Mouse (Mus musculus): ENCODE data around the gene Psmd3. TPM values are rescaled to one million over a fixed set of nuclear protein-coding genes. Genes with fewer than 3 reads are reported as not detected.

The Psmd3 gene
- total and polyA plus RNA-seq, 3 experiments: 69.2 to 206 (median 76.1) TPM

DNA sequence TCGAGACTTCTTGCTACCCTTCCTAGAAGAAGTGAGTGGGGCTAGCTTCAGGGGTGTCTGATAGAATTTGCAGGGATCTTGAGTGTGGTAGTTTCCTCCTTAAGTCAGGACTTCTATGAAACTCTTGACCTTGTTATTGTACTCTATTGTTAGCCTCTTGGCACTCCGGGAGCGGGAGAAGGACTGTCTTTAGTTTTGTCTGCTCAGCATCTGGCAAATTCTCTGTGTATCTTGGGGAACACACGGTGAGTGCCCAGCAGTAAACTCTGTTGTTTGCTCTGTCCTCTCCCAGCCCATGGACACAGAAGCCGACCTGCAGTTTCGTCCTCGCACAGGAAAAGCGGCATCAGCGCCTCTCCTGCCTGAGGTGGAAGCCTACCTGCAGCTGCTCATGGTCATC lies 3.3 kb downstream of the Psmd3 start:
- ATAC-seq (ENCODE audit: extremely low read depth, insufficient number of reproducible peaks, low FRiP score, poor library complexity, severe bottlenecking) (no peak), DNase-seq (ENCODE audit: low spot score) (no peak)
- TF ChIP-seq CTCF (IDR thresholded peaks at IDR 0.05; ENCODE audit: low read depth, low read length): no peak
- TF ChIP-seq GATA1 (IDR thresholded peaks at IDR 0.05; ENCODE audit: borderline replicate concordance, low read length): no peak
- no peak for TF ChIP-seq TAL1 (conservative IDR thresholded peaks at IDR 0.05; ENCODE audit: low read depth, low read length)
- no peak for TF ChIP-seq POLR2AphosphoS5 (IDR thresholded peaks at IDR 0.05; ENCODE audit: insufficient replicate concordance, low read depth, low read length)
- TF ChIP-seq GATA2 (IDR thresholded peaks at IDR 0.05; ENCODE audit: borderline replicate concordance, low read depth, low read length): no peak
- Histone ChIP-seq H3K9me3 (replicated peaks) (no peaks in the 10 kb centered on the region), H3K27me3 (ENCODE audit: insufficient read depth, low read length) (no peaks in the 10 kb centered on the region), H3K4me3 (ENCODE audit: low read depth, low read length) (no peak overlapping the region), H3K4me1 (ENCODE audit: insufficient read depth, low read depth, low read length) (peaks cover 39% of the 10 kb centered on the region), H3K36me3 (replicated peaks) (peaks cover 63% of the 10 kb centered on the region)

DNA sequence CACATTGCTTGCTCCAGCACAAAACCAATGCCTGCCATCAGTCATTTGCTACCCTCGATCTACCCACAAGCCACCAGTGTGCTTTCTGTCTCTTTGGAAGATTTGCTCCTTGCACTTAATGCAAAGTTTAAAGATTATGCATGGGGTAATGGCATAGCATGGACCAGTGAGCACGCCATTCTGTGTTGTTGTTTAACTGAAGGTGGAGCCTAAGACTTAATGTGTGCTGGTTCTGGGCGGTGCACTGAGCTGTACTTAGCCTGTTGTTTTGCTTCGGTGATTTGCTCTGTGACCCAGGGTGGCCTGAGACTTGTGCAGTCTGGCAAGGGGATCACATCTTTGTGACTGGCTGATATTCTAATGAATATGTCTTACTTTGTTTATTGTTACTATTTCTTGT lies 4.6 kb downstream of the Psmd3 start:
- no peak overlapping the region for H3K4me3 ChIP-seq (ENCODE audit: low read depth, low read length)
- ATAC-seq (ENCODE audit: extremely low read depth, insufficient number of reproducible peaks, low FRiP score, poor library complexity, severe bottlenecking) (no peak), DNase-seq (ENCODE audit: low spot score) (no peak)
- H3K36me3 ChIP-seq (replicated peaks): peaks cover 76% of the 10 kb centered on the region
- H3K27me3 ChIP-seq (ENCODE audit: insufficient read depth, low read length): no peaks in the 10 kb centered on the region
- no peaks in the 10 kb centered on the region for H3K9me3 ChIP-seq (replicated peaks)
- TF ChIP-seq POLR2AphosphoS5 (IDR thresholded peaks at IDR 0.05; ENCODE audit: insufficient replicate concordance, low read depth, low read length) (no peak), TAL1 (conservative IDR thresholded peaks at IDR 0.05; ENCODE audit: low read depth, low read length) (no peak), GATA1 (IDR thresholded peaks at IDR 0.05; ENCODE audit: borderline replicate concordance, low read length) (no peak), CTCF (IDR thresholded peaks at IDR 0.05; ENCODE audit: low read depth, low read length) (no peak), GATA2 (IDR thresholded peaks at IDR 0.05; ENCODE audit: borderline replicate concordance, low read depth, low read length) (no peak)
- peaks cover 31% of the 10 kb centered on the region for H3K4me1 ChIP-seq (ENCODE audit: insufficient read depth, low read depth, low read length)

DNA sequence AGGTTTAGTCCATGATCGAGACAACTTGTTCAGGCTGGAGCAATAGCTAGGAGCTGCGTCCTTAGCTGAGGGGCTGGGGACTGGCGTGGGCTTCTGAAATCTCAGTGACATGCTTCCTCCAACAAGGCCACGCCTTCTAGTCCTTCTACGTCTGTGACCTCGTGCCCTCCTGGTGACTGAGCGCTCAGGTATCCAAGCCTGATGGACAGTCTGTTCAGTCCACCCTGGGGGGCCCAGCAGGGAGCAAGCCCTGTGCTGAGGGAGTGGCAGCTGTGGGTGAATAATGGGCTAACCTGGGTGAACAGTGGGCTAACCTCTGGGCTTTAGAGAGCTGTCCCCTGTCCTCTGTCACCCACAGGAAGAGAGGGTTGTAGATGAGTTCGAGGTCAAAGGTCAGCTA lies 5.7 kb downstream of the Psmd3 start:
- no peak for DNase-seq (ENCODE audit: low spot score)
- Histone ChIP-seq H3K9me3 (replicated peaks) (no peaks in the 10 kb centered on the region), H3K36me3 (replicated peaks) (peaks cover 86% of the 10 kb centered on the region), H3K4me3 (ENCODE audit: low read depth, low read length) (no peak overlapping the region), H3K27me3 (ENCODE audit: insufficient read depth, low read length) (no peaks in the 10 kb centered on the region), H3K4me1 (ENCODE audit: insufficient read depth, low read depth, low read length) (peaks cover 36% of the 10 kb centered on the region)
- TF ChIP-seq GATA1 (IDR thresholded peaks at IDR 0.05; ENCODE audit: borderline replicate concordance, low read length) (no peak), GATA2 (IDR thresholded peaks at IDR 0.05; ENCODE audit: borderline replicate concordance, low read depth, low read length) (no peak), CTCF (IDR thresholded peaks at IDR 0.05; ENCODE audit: low read depth, low read length) (no peak), TAL1 (conservative IDR thresholded peaks at IDR 0.05; ENCODE audit: low read depth, low read length) (no peak), POLR2AphosphoS5 (IDR thresholded peaks at IDR 0.05; ENCODE audit: insufficient replicate concordance, low read depth, low read length) (no peak)
- no peak for ATAC-seq (ENCODE audit: extremely low read depth, insufficient number of reproducible peaks, low FRiP score, poor library complexity, severe bottlenecking)

DNA sequence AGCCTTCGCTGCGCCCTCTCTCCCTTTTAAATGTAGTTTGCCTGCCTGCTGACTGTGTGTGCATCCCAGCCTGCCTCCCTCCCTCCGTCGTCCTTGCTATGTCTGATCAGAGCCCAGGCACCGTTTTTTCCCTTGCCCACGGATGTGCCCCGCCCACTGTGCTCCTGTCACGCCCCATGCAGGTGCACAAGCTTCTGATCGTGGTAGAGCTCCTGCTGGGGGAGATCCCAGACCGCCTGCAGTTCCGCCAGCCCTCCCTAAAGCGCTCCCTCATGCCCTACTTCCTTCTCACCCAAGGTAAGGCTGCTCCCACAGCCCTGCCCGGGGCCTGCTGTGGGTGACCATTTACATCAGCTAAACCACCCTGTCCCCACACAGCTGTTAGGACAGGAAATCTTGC lies 10.8 kb downstream of the Psmd3 start:
- peaks cover 20% of the 10 kb centered on the region for H3K4me1 ChIP-seq (ENCODE audit: insufficient read depth, low read depth, low read length)
- TF ChIP-seq TAL1 (conservative IDR thresholded peaks at IDR 0.05; ENCODE audit: low read depth, low read length) (no peak), CTCF (IDR thresholded peaks at IDR 0.05; ENCODE audit: low read depth, low read length) (no peak), GATA1 (IDR thresholded peaks at IDR 0.05; ENCODE audit: borderline replicate concordance, low read length) (no peak), POLR2AphosphoS5 (IDR thresholded peaks at IDR 0.05; ENCODE audit: insufficient replicate concordance, low read depth, low read length) (no peak), GATA2 (IDR thresholded peaks at IDR 0.05; ENCODE audit: borderline replicate concordance, low read depth, low read length) (no peak)
- H3K9me3 ChIP-seq (replicated peaks): no peaks in the 10 kb centered on the region
- H3K4me3 ChIP-seq (ENCODE audit: low read depth, low read length): no peak overlapping the region
- DNase-seq (ENCODE audit: low spot score) (no peak), ATAC-seq (ENCODE audit: extremely low read depth, insufficient number of reproducible peaks, low FRiP score, poor library complexity, severe bottlenecking) (no peak)
- H3K27me3 ChIP-seq (ENCODE audit: insufficient read depth, low read length): no peaks in the 10 kb centered on the region
- H3K36me3 ChIP-seq (replicated peaks): peaks cover 90% of the 10 kb centered on the region

DNA sequence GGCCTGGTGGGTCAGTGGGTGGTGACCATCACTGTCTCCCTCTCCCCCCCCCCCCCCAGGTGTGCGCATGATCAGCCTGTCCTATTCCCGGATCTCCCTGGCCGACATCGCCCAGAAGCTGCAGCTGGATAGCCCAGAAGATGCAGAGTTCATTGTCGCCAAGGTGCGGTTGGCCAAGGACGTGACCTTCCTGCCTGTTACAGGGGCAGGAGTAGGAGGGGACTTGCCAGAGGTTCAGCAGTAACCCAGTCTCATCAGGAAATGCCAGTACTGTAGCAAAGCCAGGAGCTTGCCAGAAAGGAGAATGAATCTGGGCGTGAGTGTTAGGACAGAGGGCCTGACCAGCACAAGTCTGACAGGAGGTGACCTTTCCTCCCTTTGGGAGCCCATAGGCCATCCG lies 11.4 kb downstream of the Psmd3 start:
- TF ChIP-seq CTCF (IDR thresholded peaks at IDR 0.05; ENCODE audit: low read depth, low read length): no peak
- no peak for TF ChIP-seq POLR2AphosphoS5 (IDR thresholded peaks at IDR 0.05; ENCODE audit: insufficient replicate concordance, low read depth, low read length)
- ATAC-seq (ENCODE audit: extremely low read depth, insufficient number of reproducible peaks, low FRiP score, poor library complexity, severe bottlenecking) (no peak), DNase-seq (ENCODE audit: low spot score) (no peak)
- Histone ChIP-seq H3K27me3 (ENCODE audit: insufficient read depth, low read length) (no peaks in the 10 kb centered on the region), H3K9me3 (replicated peaks) (no peaks in the 10 kb centered on the region), H3K4me1 (ENCODE audit: insufficient read depth, low read depth, low read length) (peaks cover 20% of the 10 kb centered on the region), H3K4me3 (ENCODE audit: low read depth, low read length) (no peak overlapping the region), H3K36me3 (replicated peaks) (peaks cover 86% of the 10 kb centered on the region)

DNA sequence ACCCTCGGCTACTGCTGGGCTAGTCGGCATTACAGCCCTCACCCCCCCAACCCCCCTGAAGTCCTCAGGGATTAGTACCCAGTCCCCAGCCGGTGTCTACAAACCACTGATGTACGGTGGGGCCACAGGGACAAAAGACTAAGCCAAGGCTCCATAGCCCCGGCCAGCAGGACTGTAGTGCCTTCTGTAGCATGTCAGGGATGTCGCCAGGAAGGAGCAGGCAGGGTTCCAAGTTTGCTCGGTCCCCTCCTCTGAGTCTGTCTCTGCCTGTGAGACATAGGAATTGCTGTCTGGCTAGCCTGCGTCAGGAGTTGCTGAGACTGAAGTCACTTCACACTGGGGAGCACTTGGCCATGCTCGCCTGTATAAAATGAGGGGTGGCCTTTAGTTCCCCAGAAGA lies 11.9 kb downstream of the Psmd3 start:
- Histone ChIP-seq H3K4me1 (ENCODE audit: insufficient read depth, low read depth, low read length) (peaks cover 20% of the 10 kb centered on the region), H3K27me3 (ENCODE audit: insufficient read depth, low read length) (no peaks in the 10 kb centered on the region; the same call in 1 of the 2 replicates), H3K4me3 (ENCODE audit: low read depth, low read length) (no peak overlapping the region), H3K36me3 (replicated peaks) (peaks cover 82% of the 10 kb centered on the region), H3K9me3 (replicated peaks) (no peaks in the 10 kb centered on the region)
- no peak for DNase-seq (ENCODE audit: low spot score)
- no peak for ATAC-seq (ENCODE audit: extremely low read depth, insufficient number of reproducible peaks, low FRiP score, poor library complexity, severe bottlenecking)
- TF ChIP-seq CTCF (IDR thresholded peaks at IDR 0.05; ENCODE audit: low read depth, low read length) (no peak), GATA1 (IDR thresholded peaks at IDR 0.05; ENCODE audit: borderline replicate concordance, low read length) (no peak), GATA2 (IDR thresholded peaks at IDR 0.05; ENCODE audit: borderline replicate concordance, low read depth, low read length) (no peak), TAL1 (conservative IDR thresholded peaks at IDR 0.05; ENCODE audit: low read depth, low read length) (no peak), POLR2AphosphoS5 (IDR thresholded peaks at IDR 0.05; ENCODE audit: insufficient replicate concordance, low read depth, low read length) (no peak)

DNA sequence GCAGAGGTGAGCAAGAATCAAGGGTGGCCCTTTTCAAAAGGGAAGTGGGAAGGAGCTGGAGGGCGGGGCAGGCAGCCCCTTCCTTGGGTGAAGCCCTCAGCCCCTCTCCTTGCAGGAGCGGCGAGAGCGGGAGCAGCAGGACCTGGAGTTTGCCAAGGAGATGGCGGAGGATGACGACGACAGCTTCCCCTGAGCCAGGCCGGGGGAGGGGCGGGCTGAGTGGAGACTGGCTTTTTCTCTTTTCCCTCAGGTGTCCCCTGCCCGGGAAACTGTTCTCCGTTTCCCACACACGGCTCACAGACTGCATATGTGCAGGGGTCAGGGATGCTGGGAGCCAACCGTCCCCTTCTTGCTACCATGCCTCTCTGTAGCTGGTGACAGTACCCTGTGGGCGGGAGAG lies 13.1 kb downstream of the Psmd3 start:
- Histone ChIP-seq H3K9me3 (replicated peaks) (no peaks in the 10 kb centered on the region), H3K4me1 (ENCODE audit: insufficient read depth, low read depth, low read length) (peaks cover 22% of the 10 kb centered on the region), H3K4me3 (ENCODE audit: low read depth, low read length) (no peak overlapping the region), H3K27me3 (ENCODE audit: insufficient read depth, low read length) (peaks cover 3% of the 10 kb centered on the region), H3K36me3 (replicated peaks) (peaks cover 71% of the 10 kb centered on the region)
- ATAC-seq (ENCODE audit: extremely low read depth, insufficient number of reproducible peaks, low FRiP score, poor library complexity, severe bottlenecking) (no peak), DNase-seq (ENCODE audit: low spot score) (no peak)
- TF ChIP-seq POLR2AphosphoS5 (IDR thresholded peaks at IDR 0.05; ENCODE audit: insufficient replicate concordance, low read depth, low read length) (no peak), CTCF (IDR thresholded peaks at IDR 0.05; ENCODE audit: low read depth, low read length) (no peak), GATA1 (IDR thresholded peaks at IDR 0.05; ENCODE audit: borderline replicate concordance, low read length) (no peak), GATA2 (IDR thresholded peaks at IDR 0.05; ENCODE audit: borderline replicate concordance, low read depth, low read length) (no peak), TAL1 (conservative IDR thresholded peaks at IDR 0.05; ENCODE audit: low read depth, low read length) (no peak)
